Mouse (Mus musculus) forebrain, embryonic 10.5 days (tissue): ENCODE results near the gene Mfng. TPM values are rescaled to one million over a fixed set of nuclear protein-coding genes. Genes with fewer than 3 reads are reported as not detected.

Experiments
- DNase-seq: peaks from one replicate; pipeline ENCODE4 v3.0.0-alpha.2; 2017; ENCODE audit warnings: low spot score; ENCODE audit errors: extremely low spot score
- H3K27ac ChIP-seq: fragments of 300-500 bp; sonication (generic); 2 replicates; pipeline ENCODE4 v1.5.1; 2016; ENCODE audit warnings: mild to moderate bottlenecking
- H3K27me3 ChIP-seq: fragments of 300-500 bp; sonication (generic); 2 replicates; pipeline ENCODE4 v1.6.1; 2016; ENCODE audit warnings: mild to moderate bottlenecking; ENCODE audit not compliant: poor library complexity, severe bottlenecking
- H3K36me3 ChIP-seq: fragments of 300-500 bp; sonication (generic); replicated peaks from 2 replicates; pipeline ENCODE4 v1.6.1; 2016; ENCODE audit warnings: mild to moderate bottlenecking, moderate library complexity
- H3K4me1 ChIP-seq: fragments of 300-500 bp; sonication (generic); 2 replicates; pipeline ENCODE4 v1.6.1; 2016
- H3K4me3 ChIP-seq: fragments of 300-500 bp; sonication (generic); 2 replicates; pipeline ENCODE4 v1.5.1; 2016; ENCODE audit warnings: mild to moderate bottlenecking, moderate library complexity
- H3K9me3 ChIP-seq: fragments of 300-500 bp; sonication (generic); 2 replicates; pipeline ENCODE4 v1.6.1; 2016; ENCODE audit warnings: mild to moderate bottlenecking, moderate library complexity
- WGBS: fragments of 180-500 bp; shearing (Covaris S2); methylation state at CpG from one replicate; pipeline ENCODE4 v1.1.7; 2016; 5-methylcytosine and 5-hydroxymethylcytosine counted together
- polyA plus RNA-seq: library from polyadenylated mRNA; unstranded; fragments of >200 nt; fragmentation: Nextera tagmentation; extraction: Ambion mirVana; gene quantifications from 2 replicates; pipeline ENCODE4 v1.2.1, GENCODE M21; 2016

The Mfng gene
- polyA plus RNA-seq, 1 experiment from 2014 or later, result 83.6 TPM

DNA sequence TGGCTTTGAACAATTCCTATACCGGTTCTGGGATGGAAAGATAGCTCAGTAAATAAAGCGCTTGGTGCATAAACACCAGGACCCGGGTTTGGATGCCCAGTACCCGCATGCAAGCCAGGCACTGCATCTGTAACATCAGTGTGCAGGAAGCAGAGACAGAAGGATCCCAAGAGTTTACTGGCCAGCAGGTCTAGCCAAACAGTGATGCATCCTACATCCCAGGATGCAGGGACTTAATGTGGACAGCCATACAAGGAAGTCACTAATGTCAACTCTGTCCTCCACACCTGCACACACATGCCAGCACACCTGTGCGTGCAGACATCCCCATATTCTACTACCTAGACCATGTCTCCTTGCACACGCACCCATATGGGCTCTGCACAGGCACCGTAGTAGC, 12.0 kb upstream of the Mfng start:
- peaks cover 42% of the 10 kb centered on the region for H3K4me1 ChIP-seq
- 94% methylated on average over 7 of the region's 7 CpGs for WGBS

GRCm38 (mm10) chr15:78784520-78784919, 11.2 kb upstream of the Mfng start:
- Histone ChIP-seq H3K36me3 (no peaks in the 10 kb centered on the region), H3K27ac (no peak overlapping the region), H3K4me3 (no peak overlapping the region), H3K4me1 (peaks cover 44% of the 10 kb centered on the region), H3K9me3 (no peaks in the 10 kb centered on the region), H3K27me3 (peaks cover 5% of the 10 kb centered on the region)
- WGBS, result 79% methylated on average over 5 of the region's 5 CpGs
- DNase-seq, result no peak

More for the DNA sequence above, 12.0 kb upstream of the Mfng start:
- Histone ChIP-seq H3K36me3 (no peaks in the 10 kb centered on the region), H3K27me3 (no peaks in the 10 kb centered on the region; the same call in 1 of the 2 replicates), H3K4me3 (no peak overlapping the region), H3K9me3 (no peaks in the 10 kb centered on the region), H3K27ac (no peak overlapping the region)
- no peak for DNase-seq

DNA sequence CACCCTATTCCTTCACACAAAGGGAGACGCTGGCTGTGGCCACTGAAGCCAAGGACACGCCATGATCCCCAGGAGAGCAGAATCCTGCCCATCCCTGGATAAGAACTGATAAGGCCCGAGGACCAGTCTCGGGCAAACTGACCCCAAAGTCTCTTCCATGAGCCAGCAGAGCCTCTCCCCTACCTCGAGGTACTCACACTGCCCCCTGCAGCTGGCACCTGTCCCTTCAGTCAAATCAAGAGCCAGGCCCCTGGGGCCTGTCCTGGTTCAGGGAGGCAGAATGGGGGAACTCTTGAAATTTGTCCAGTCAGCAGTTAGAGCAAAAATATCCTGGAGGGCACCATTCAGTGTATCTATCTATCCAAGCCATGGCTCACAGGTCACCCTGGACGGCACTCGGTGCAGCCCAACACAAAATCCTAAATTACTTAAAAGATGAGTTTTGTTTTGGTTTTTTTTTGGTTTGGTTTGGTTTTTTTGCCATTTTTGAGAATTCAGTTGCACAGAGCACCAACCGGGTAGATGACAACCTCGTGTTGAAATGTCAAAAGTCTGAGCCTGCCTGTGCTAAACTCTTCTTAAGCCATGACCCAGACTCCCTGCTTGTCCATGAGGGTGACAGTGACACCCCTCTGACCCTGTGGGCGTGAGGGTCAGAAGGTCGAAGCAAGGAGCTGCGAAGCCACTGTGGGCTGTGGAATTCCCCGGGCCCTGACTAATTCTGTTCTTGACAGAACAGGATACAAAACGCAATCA, 9.3 kb upstream of the Mfng start:
- WGBS, result 76% methylated on average over 14 of the region's 14 CpGs
- Histone ChIP-seq H3K36me3 (no peaks in the 10 kb centered on the region), H3K27me3 (peaks cover 8% of the 10 kb centered on the region), H3K9me3 (no peaks in the 10 kb centered on the region), H3K27ac (peak overlapping the region; percentile 41; the same call in 1 of the 2 replicates), H3K4me1 (peaks cover 54% of the 10 kb centered on the region), H3K4me3 (no peak overlapping the region)
- no peak for DNase-seq

GRCm38 (mm10) chr15:78780908-78781307, 7.6 kb upstream of the Mfng start:
- peaks cover 4% of the 10 kb centered on the region; the same call in 1 of the 2 replicates for H3K9me3 ChIP-seq
- 86% methylated on average over 7 of the region's 7 CpGs for WGBS
- DNase-seq, result no peak
- H3K4me1 ChIP-seq, result peaks cover 41% of the 10 kb centered on the region
- H3K27ac ChIP-seq, result 0 out of 2 replicates have a peak overlapping the region, but pooled peaks have one; percentile 41
- peaks cover 8% of the 10 kb centered on the region for H3K27me3 ChIP-seq
- no peak overlapping the region for H3K4me3 ChIP-seq
- H3K36me3 ChIP-seq, result peaks cover 6% of the 10 kb centered on the region

DNA sequence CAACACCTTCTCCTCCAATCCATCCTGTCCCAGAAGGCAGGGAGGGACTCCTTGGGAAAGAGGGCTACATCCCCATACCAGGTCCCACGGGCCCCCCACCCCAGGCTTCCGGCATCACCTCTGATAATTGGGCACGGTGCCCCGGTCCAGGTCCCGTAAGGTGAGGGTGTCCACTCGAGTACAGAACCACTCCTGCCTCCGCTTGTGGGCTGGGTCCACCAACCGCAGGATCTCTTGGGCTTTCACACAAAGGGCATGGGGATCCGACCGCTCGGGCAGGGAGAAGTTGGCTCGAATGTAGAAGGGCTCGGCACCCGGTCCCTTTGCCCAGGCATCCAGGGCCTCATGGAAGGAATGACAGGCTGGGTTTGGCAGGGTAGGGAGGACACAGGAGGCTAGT, 7.1 kb upstream of the Mfng start:
- Histone ChIP-seq H3K4me3 (no peak overlapping the region), H3K27ac (0 out of 2 replicates have a peak overlapping the region, but pooled peaks have one; percentile 41), H3K4me1 (peaks cover 36% of the 10 kb centered on the region), H3K36me3 (peaks cover 9% of the 10 kb centered on the region), H3K27me3 (peaks cover 8% of the 10 kb centered on the region), H3K9me3 (peaks cover 4% of the 10 kb centered on the region; the same call in 1 of the 2 replicates)
- 92% methylated on average over 14 of the region's 14 CpGs for WGBS
- no peak for DNase-seq

DNA sequence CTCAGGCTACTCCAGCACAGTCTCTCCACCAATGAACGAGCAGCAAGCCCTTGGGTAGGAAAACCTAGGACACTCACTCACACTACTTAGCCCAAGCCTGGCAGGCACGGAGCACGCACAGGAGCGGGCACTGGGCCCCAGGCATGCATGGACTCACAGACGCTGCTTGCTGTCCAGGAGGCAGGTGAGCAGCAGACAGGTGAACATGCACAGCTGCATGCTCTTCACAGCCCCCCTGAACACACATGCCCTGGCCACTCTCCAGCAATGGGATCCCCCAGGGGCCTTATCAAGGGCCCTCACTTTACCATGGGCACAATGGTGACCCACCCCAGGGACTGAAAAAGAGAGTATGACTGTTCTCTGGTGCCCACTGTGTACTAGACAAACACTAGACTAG, 6.4 kb upstream of the Mfng start:
- Histone ChIP-seq H3K36me3 (peaks cover 9% of the 10 kb centered on the region), H3K27ac (peak overlapping the region; percentile 71; the same call in 1 of the 2 replicates), H3K27me3 (peaks cover 8% of the 10 kb centered on the region), H3K4me1 (peaks cover 41% of the 10 kb centered on the region), H3K4me3 (no peak overlapping the region), H3K9me3 (peaks cover 4% of the 10 kb centered on the region; the same call in 1 of the 2 replicates)
- WGBS, result 93% methylated on average over 5 of the region's 5 CpGs
- no peak for DNase-seq

GRCm38 (mm10) chr15:78779253-78779652, 6.0 kb upstream of the Mfng start:
- peaks cover 45% of the 10 kb centered on the region for H3K4me1 ChIP-seq
- DNase-seq, result no peak
- peaks cover 4% of the 10 kb centered on the region; the same call in 1 of the 2 replicates for H3K9me3 ChIP-seq
- H3K36me3 ChIP-seq, result peaks cover 9% of the 10 kb centered on the region
- peaks cover 8% of the 10 kb centered on the region for H3K27me3 ChIP-seq
- no peak overlapping the region for H3K4me3 ChIP-seq
- WGBS, result 74% methylated on average over 8 of the region's 8 CpGs
- peak overlapping the region; percentile 71 for H3K27ac ChIP-seq

DNA sequence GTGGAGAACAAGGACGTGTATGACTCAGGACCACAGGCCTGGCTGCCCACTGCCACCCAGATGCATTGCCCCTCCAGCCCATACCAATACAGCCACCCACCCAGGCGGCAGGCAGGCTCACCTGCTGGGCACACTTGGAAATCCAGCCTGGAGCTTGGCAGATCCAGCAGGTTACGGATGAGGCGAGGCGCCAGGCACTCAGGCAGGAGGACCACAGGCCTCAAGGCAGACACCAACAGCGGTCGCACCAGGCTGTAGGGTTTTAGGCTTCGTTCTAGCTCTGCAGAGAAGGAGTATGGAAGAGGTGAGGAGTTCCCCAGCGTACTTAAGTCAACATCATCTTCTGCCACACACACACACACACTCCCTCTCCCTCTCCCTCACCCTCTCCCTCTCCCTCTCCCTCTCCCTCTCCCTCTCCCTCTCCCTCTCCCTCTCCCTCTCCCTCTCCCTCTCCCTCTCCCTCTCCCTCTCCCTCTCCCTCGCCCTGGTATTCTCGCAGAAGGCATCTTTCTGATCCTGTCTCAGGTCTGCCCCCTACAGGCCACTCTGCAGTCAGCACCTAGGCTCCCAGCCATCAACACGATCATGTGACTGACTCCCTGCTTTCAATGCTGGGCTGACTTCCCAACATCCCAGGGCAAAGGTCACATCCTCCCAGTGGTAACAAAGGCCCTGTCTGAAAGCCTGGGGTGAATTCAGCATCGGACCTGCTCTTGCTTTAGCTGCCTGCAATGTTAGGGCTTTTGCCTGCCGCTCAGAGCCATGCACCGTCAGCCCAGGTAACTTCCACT, 5.0 kb upstream of the Mfng start:
- Histone ChIP-seq H3K27ac (peak overlapping the region; percentile 71), H3K27me3 (peaks cover 9% of the 10 kb centered on the region), H3K4me3 (no peak overlapping the region), H3K36me3 (peaks cover 9% of the 10 kb centered on the region), H3K9me3 (peaks cover 4% of the 10 kb centered on the region; the same call in 1 of the 2 replicates), H3K4me1 (peaks cover 55% of the 10 kb centered on the region)
- 42% methylated on average over 15 of the region's 15 CpGs for WGBS
- DNase-seq, result peak; percentile 82

GRCm38 (mm10) chr15:78772856-78773255, 419 bp downstream of the Mfng start:
- H3K4me1 ChIP-seq, result peaks cover 69% of the 10 kb centered on the region
- H3K4me3 ChIP-seq, result peak overlapping the region; percentile 56
- DNase-seq, result peak; percentile 36
- peaks cover 11% of the 10 kb centered on the region; the same call in 1 of the 2 replicates for H3K27me3 ChIP-seq
- peak overlapping the region; percentile 94 for H3K27ac ChIP-seq
- WGBS, result 32% methylated on average over 14 of the region's 14 CpGs
- peaks cover 28% of the 10 kb centered on the region for H3K36me3 ChIP-seq
- H3K9me3 ChIP-seq, result peaks cover 4% of the 10 kb centered on the region; the same call in 1 of the 2 replicates

DNA sequence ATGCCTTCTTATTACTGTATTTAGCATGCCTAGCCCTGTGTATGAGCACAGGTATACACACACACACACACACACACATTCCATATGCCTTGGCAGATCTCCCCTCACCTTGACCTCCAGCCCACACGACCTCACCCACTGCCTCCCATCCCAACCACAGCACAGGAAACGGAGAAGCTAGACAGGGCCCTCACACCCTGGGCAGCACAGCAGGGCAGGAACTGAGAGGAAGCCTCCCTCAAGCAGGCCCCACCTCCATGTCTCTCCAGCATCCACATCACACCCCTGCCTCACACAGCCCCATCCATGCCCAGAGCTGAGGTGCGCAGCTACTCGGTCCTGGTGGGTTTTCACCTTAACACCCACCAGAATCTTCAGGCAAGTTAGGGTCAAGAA, 909 bp downstream of the Mfng start:
- Histone ChIP-seq H3K27me3 (peaks cover 11% of the 10 kb centered on the region; the same call in 1 of the 2 replicates), H3K27ac (peak overlapping the region; percentile 94), H3K4me1 (peaks cover 71% of the 10 kb centered on the region), H3K9me3 (peaks cover 4% of the 10 kb centered on the region; the same call in 1 of the 2 replicates), H3K4me3 (peak overlapping the region; percentile 56), H3K36me3 (peaks cover 33% of the 10 kb centered on the region)
- no peak for DNase-seq
- WGBS, result 63% methylated on average over 4 of the region's 4 CpGs

DNA sequence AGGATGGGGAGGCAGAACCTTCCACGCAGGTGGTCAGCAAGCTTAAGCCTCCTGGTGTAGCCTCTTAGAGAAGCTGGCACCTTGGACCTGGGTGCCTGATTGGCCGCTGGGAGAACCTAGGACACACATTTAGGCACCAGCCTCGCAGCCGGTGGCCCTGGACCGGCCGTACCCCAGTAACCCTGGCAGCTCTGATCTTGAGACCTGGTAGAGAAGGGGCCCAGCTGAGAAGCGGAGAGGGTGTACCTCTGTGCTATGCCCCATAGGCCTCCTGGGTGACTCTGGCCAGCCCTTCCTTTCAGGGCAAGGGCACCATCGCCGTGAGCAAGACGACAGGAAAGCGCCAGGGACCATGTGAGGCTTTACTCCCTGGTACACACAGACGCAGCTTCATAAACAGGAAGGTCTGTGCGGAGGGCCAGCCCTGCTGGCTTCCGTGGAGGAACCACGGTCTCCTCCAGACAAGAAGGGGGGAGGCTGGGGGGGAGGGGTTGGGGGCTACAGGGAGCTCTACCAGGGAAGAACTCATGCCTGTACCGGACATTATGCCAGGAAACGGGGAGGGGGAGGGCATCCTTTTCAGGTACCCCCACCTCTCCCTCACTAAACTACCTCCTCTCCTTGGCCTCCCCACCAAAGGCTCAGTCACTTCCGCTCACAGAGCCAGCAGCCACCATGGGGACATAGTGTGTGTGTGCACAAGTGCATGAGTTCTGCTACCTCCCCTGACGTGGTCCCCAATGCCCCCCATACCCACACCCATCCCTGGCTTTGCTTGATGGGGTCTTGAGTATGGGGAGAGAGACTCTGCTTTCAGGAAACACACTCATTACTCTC, 1.5 kb downstream of the Mfng start:
- Histone ChIP-seq H3K9me3 (peaks cover 4% of the 10 kb centered on the region; the same call in 1 of the 2 replicates), H3K36me3 (peaks cover 39% of the 10 kb centered on the region), H3K27ac (peak overlapping the region; percentile 94), H3K27me3 (peaks cover 11% of the 10 kb centered on the region; the same call in 1 of the 2 replicates), H3K4me3 (peak overlapping the region; percentile 56), H3K4me1 (peaks cover 71% of the 10 kb centered on the region)
- 65% methylated on average over 19 of the region's 19 CpGs for WGBS
- DNase-seq, result no peak

GRCm38 (mm10) chr15:78770983-78771355, 2.3 kb downstream of the Mfng start:
- Histone ChIP-seq H3K27me3 (peaks cover 11% of the 10 kb centered on the region; the same call in 1 of the 2 replicates), H3K9me3 (no peaks in the 10 kb centered on the region), H3K36me3 (peaks cover 41% of the 10 kb centered on the region), H3K27ac (peak overlapping the region; percentile 94), H3K4me1 (peaks cover 71% of the 10 kb centered on the region), H3K4me3 (peak overlapping the region; percentile 56)
- WGBS, result 19% methylated on average over 5 of the region's 5 CpGs
- DNase-seq, result peak; percentile 79
